Mouse (Mus musculus) naive thymus-derived CD4-positive, alpha-beta T cell, adult 5 months (primary cell): ENCODE data around the gene 1700024B05Rik. TPM values are rescaled to one million over a fixed set of nuclear protein-coding genes. Genes with fewer than 3 reads are reported as not detected.

ENCODE experiments used
- polyA plus RNA-seq: library from polyadenylated mRNA; unstranded; fragments of 100-300 nt; shearing (Covaris generic); gene quantifications from one replicate; pipeline ENCODE4 v1.2.1, GENCODE M21; 2017

Gene 1700024B05Rik
- not detected for polyA plus RNA-seq

GRCm38 (mm10) chr14:41943695-41944094 is at the start of gene 1700024B05Rik:
Gene 1700024B05Rik (plus strand): TSS chr14:41943995.

GRCm38 (mm10) chr14:41907190-41907589 is 36.6 kb upstream of the 1700024B05Rik start, which contains the start of gene Gm7980:
Gene Gm7980 (minus strand): TSS chr14:41907290.

GRCm38 (mm10) chr14:41924649-41925048 is 19.1 kb upstream of the 1700024B05Rik start, which contains the start of gene 1700049E17Rik1:
Gene 1700049E17Rik1 (plus strand): TSS chr14:41924949.

GRCm38 (mm10) chr14:41967827-41968226 is 24.0 kb downstream of the 1700024B05Rik start, which contains the start of gene Gm6401:
Gene Gm6401 (minus strand): TSS chr14:41967927.

GRCm38 (mm10) chr14:41983225-41983624 is 39.4 kb downstream of the 1700024B05Rik start, which contains the start of gene Gm3543:
Gene Gm3543 (minus strand): TSS chr14:41983325.

Other genes with a start within 250 kb of the 1700024B05Rik start
- not detected for gene Gm8068, start 242.1 kb upstream of the 1700024B05Rik start, polyA plus RNA-seq
- not detected for gene Gm7929, start 193.4 kb upstream of the 1700024B05Rik start, polyA plus RNA-seq
- gene Gm47189, start 171.6 kb upstream of the 1700024B05Rik start, polyA plus RNA-seq = not detected
- not detected for gene Gm7980, start 36.7 kb upstream of the 1700024B05Rik start, polyA plus RNA-seq
- not detected for gene 1700049E17Rik1, start 19.0 kb upstream of the 1700024B05Rik start, polyA plus RNA-seq
- not detected for gene Gm6401, start 23.9 kb downstream of the 1700024B05Rik start, polyA plus RNA-seq
- not detected for gene Gm3543, start 39.3 kb downstream of the 1700024B05Rik start, polyA plus RNA-seq
- not detected for gene Gm7951, start 173.4 kb downstream of the 1700024B05Rik start, polyA plus RNA-seq
- not detected for gene Gm17027, start 218.6 kb downstream of the 1700024B05Rik start, polyA plus RNA-seq
- gene Gm3573, start 246.8 kb downstream of the 1700024B05Rik start, polyA plus RNA-seq = not detected